Mouse (Mus musculus): ENCODE data around the gene Vmn1r90. TPM values are rescaled to one million over a fixed set of nuclear protein-coding genes. Genes with fewer than 3 reads are reported as not detected.

The Vmn1r90 gene
- 0.06 TPM for polyA plus RNA-seq (2014; fragmentation: Illumina TruSeq; extraction: RNeasy Lipid Tissue Mini Kit (QIAGEN cat#74804); ENCODE audit: low read depth, low replicate concordance)

GRCm38 (mm10) chr7:14563406-14563805 lies at the start of gene Vmn1r90:
Gene Vmn1r90 (minus strand): TSS chr7:14563506.

Other genes with a start within 250 kb of the Vmn1r90 start
- not detected for gene Obox8, start 229.9 kb downstream of the Vmn1r90 start, polyA plus RNA-seq (2014; fragmentation: Illumina TruSeq; extraction: RNeasy Lipid Tissue Mini Kit (QIAGEN cat#74804); ENCODE audit: low read depth, low replicate concordance)
- not detected for gene Sult2a8, start 116.7 kb downstream of the Vmn1r90 start, polyA plus RNA-seq (2014; fragmentation: Illumina TruSeq; extraction: RNeasy Lipid Tissue Mini Kit (QIAGEN cat#74804); ENCODE audit: low read depth, low replicate concordance)
- not detected for gene Sult2a7, start 69.3 kb downstream of the Vmn1r90 start, polyA plus RNA-seq (2014; fragmentation: Illumina TruSeq; extraction: RNeasy Lipid Tissue Mini Kit (QIAGEN cat#74804); ENCODE audit: low read depth, low replicate concordance)
- gene Obox7, start 96.0 kb upstream of the Vmn1r90 start, polyA plus RNA-seq (2014; fragmentation: Illumina TruSeq; extraction: RNeasy Lipid Tissue Mini Kit (QIAGEN cat#74804); ENCODE audit: low read depth, low replicate concordance), result not detected